8 mouse cellular contexts compared by ENCODE assay signal in genomic region chr2:119758844-119759835, GRCm38 (mm10). TPM values are rescaled to one million over a fixed set of nuclear protein-coding genes. Genes with fewer than 3 reads are reported as not detected.
DNase-seq lines count a peak whose midpoint lies in the region; ATAC-seq and TF ChIP-seq lines count a peak whose summit lies in the region.

No protein-coding gene starts in this region.

- H3K9ac ChIP-seq in heart, embryonic 11.5 days (ENCODE audit: low read depth, low read length), result no peak overlapping the region
- no peak overlapping the region for H3K9ac ChIP-seq in hindbrain, embryonic 11.5 days (ENCODE audit: low read depth, low read length)

- H3K36me3 ChIP-seq in heart, embryonic 11.5 days (ENCODE audit: control insufficient read depth, insufficient read depth, low read length), result no peaks in the 10 kb centered on the region
- 0 out of 2 replicates have a peak, but pooled peaks cover 2% of the 10 kb centered on the region for H3K36me3 ChIP-seq in hindbrain, embryonic 11.5 days (ENCODE audit: control insufficient read depth, insufficient read depth, low read length)
- H3K36me3 ChIP-seq in thymus, adult 2 months (ENCODE audit: control insufficient read depth, insufficient read depth, low read length), result no peaks in the 10 kb centered on the region

- H3K4me2 ChIP-seq in heart, embryonic 11.5 days, result peak overlapping the region; percentile 100
- H3K4me2 ChIP-seq in hindbrain, embryonic 11.5 days (replicated peaks; ENCODE audit: low read depth, low read length), result peak overlapping the region; percentile 98

- no peaks in the 10 kb centered on the region; the same call in 1 of the 2 replicates for H3K4me1 ChIP-seq in heart, embryonic 11.5 days (ENCODE audit: control insufficient read depth, insufficient read depth, low read length)
- peaks cover 10% of the 10 kb centered on the region; the same call in 1 of the 2 replicates for H3K4me1 ChIP-seq in hindbrain, embryonic 11.5 days (replicated peaks; ENCODE audit: control insufficient read depth, insufficient read depth, low read length)
- peaks cover 16% of the 10 kb centered on the region for H3K4me1 ChIP-seq in thymus, adult 2 months (replicated peaks; ENCODE audit: control insufficient read depth, insufficient read depth, low read length)

- no peaks in the 10 kb centered on the region for H3K9me3 ChIP-seq in heart, embryonic 11.5 days (replicated peaks; ENCODE audit: control insufficient read depth, low read length)
- no peaks in the 10 kb centered on the region for H3K9me3 ChIP-seq in hindbrain, embryonic 11.5 days (ENCODE audit: control insufficient read depth, low read length)

- TF ChIP-seq POLR2A in thymus, adult 2 months (IDR thresholded peaks at IDR 0.05; ENCODE audit: control insufficient read depth, extremely low read depth, insufficient read depth, low read length, poor library complexity), result no peak

- TF ChIP-seq CTCF in thymus, adult 2 months (IDR thresholded peaks at IDR 0.05; ENCODE audit: borderline replicate concordance, control insufficient read depth, extremely low read depth, insufficient read depth, low read length, poor library complexity), result no peak

- peaks cover 56% of the 10 kb centered on the region for H3K27me3 ChIP-seq in heart, embryonic 11.5 days (ENCODE audit: control insufficient read depth, insufficient read depth, low read length)
- peaks cover 44% of the 10 kb centered on the region for H3K27me3 ChIP-seq in hindbrain, embryonic 11.5 days (ENCODE audit: control insufficient read depth, insufficient read depth, low read length)
- H3K27me3 ChIP-seq in thymus, adult 2 months (ENCODE audit: control insufficient read depth, insufficient read depth, low read length), result peaks cover 20% of the 10 kb centered on the region

- intact Hi-C loops in heart, postnatal 10 days (cut with DNase I), result no loop called here

- no peak for ATAC-seq in heart, embryonic 11.5 days (replicated peaks; ENCODE audit: insufficient number of reproducible peaks, low FRiP score, low TSS enrichment)
- ATAC-seq in hindbrain, embryonic 11.5 days (ENCODE audit: low FRiP score), result no peak
- ATAC-seq in megakaryocyte-erythroid progenitor cell, adult 5-6 weeks (replicated peaks; ENCODE audit: low FRiP score, low TSS enrichment, poor library complexity, severe bottlenecking), result peak; percentile 43
- no peak for ATAC-seq in activated CD4-positive, CD25-positive, alpha-beta regulatory T cell, adult 4 months
- no peak; the same call in 1 of the 2 replicates for ATAC-seq in monocyte, adult 5-6 weeks (replicated peaks; ENCODE audit: insufficient number of reproducible peaks, low FRiP score, low TSS enrichment, poor library complexity, severe bottlenecking)

- WGBS in heart, embryonic 11.5 days (ENCODE audit: insufficient replicate concordance), result 5% methylated on average over 44 of the region's 44 CpGs
- WGBS in hindbrain, embryonic 11.5 days, result 6% methylated on average over 43 of the region's 44 CpGs
- 8% methylated on average over 44 of the region's 44 CpGs for WGBS in thymus, adult 2 months

- H3K27ac ChIP-seq in heart, embryonic 11.5 days (ENCODE audit: low read depth, low read length), result no peak overlapping the region
- no peak overlapping the region for H3K27ac ChIP-seq in hindbrain, embryonic 11.5 days (ENCODE audit: low read depth, low read length)
- no peak overlapping the region for H3K27ac ChIP-seq in thymus, adult 2 months (ENCODE audit: control insufficient read depth, insufficient read depth, low read length)

- peak overlapping the region; percentile 70 for H3K4me3 ChIP-seq in heart, embryonic 11.5 days (ENCODE audit: low read depth, low read length)
- peak overlapping the region; percentile 64 for H3K4me3 ChIP-seq in hindbrain, embryonic 11.5 days (ENCODE audit: low read depth, low read length)
- H3K4me3 ChIP-seq in thymus, adult 2 months (ENCODE audit: control insufficient read depth, insufficient read depth, low read length), result peak overlapping the region; percentile 48

- no peak for DNase-seq in heart, postnatal 10 days
- peak; percentile 62 for DNase-seq in ZHBTc4 (ENCODE audit: low read depth, low spot score)
- DNase-seq in hindbrain, embryonic 11.5 days (ENCODE audit: low spot score), result no peak
- DNase-seq in thymus, adult 2 months, result peak; percentile 57

RNA-seq across cellular contexts. Expression of gene Ltk, which starts 1.1 kb away (rescaled TPM):
- 0.07 TPM in 1 of 2 replicates, not detected in the other for polyA plus RNA-seq in heart, embryonic 11.5 days (2014; fragmentation: Nextera tagmentation; extraction: Ambion mirVana)
- under 1 TPM in 1 of 2 experiments, not detected in 1; 0.15 TPM for total RNA-seq in heart, postnatal 10 days (2021)
- 0.08 and 0.46 TPM in 2 replicates for polyA plus RNA-seq in hindbrain, embryonic 11.5 days (2014; fragmentation: Nextera tagmentation; extraction: Ambion mirVana)
- not detected in 2 replicates for total RNA-seq in megakaryocyte-erythroid progenitor cell, adult 5-6 weeks (2014; fragmentation: Nextera tagmentation)
- total RNA-seq in megakaryocyte-erythroid progenitor cell, adult 5-6 weeks (2017), result not detected in 2 replicates
- polyA plus RNA-seq in thymus, adult 2 months (2012; rRNA removed), result 11.5 and 13.0 TPM in 2 replicates
- polyA plus RNA-seq in activated CD4-positive, CD25-positive, alpha-beta regulatory T cell, adult 4 months (2017; shearing (Covaris generic)), result not detected
- total RNA-seq in monocyte, adult 5-6 weeks (2017), result 0.21 to 0.87 TPM in 2 of 3 replicates, not detected in the other

RNA-seq across cellular contexts. Expression of gene Itpka, which starts 17.0 kb away (rescaled TPM):
- 1.9 and 2.2 TPM in 2 replicates for polyA plus RNA-seq in heart, embryonic 11.5 days (2014; fragmentation: Nextera tagmentation; extraction: Ambion mirVana)
- 1 to 10 TPM in 1 of 2 experiments, under 1 TPM in 1; 0.74 to 1.5 TPM for total RNA-seq in heart, postnatal 10 days (2021)
- polyA plus RNA-seq in hindbrain, embryonic 11.5 days (2014; fragmentation: Nextera tagmentation; extraction: Ambion mirVana), result 0.60 and 0.89 TPM in 2 replicates
- not detected in 2 replicates for total RNA-seq in megakaryocyte-erythroid progenitor cell, adult 5-6 weeks (2014; fragmentation: Nextera tagmentation)
- not detected in 2 replicates for total RNA-seq in megakaryocyte-erythroid progenitor cell, adult 5-6 weeks (2017)
- polyA plus RNA-seq in thymus, adult 2 months (2012; rRNA removed), result 4.8 and 4.9 TPM in 2 replicates
- polyA plus RNA-seq in activated CD4-positive, CD25-positive, alpha-beta regulatory T cell, adult 4 months (2017; shearing (Covaris generic)), result under 1 TPM in 1 of 2 experiments, not detected in 1; 0.61 TPM
- total RNA-seq in monocyte, adult 5-6 weeks (2017), result 0.32 TPM in 1 of 3 replicates, not detected in the others

RNA-seq across cellular contexts. Expression of gene Rpap1, which starts 28.2 kb away (rescaled TPM):
- 16.2 and 17.4 TPM in 2 replicates for polyA plus RNA-seq in heart, embryonic 11.5 days (2014; fragmentation: Nextera tagmentation; extraction: Ambion mirVana)
- 10 to 100 TPM; 13.7 to 14.4 TPM for total RNA-seq in heart, postnatal 10 days (2021)
- polyA plus RNA-seq in hindbrain, embryonic 11.5 days (2014; fragmentation: Nextera tagmentation; extraction: Ambion mirVana), result 19.0 and 19.9 TPM in 2 replicates
- 22.5 and 24.4 TPM in 2 replicates for total RNA-seq in megakaryocyte-erythroid progenitor cell, adult 5-6 weeks (2014; fragmentation: Nextera tagmentation)
- total RNA-seq in megakaryocyte-erythroid progenitor cell, adult 5-6 weeks (2017), result 5.0 and 9.1 TPM in 2 replicates
- polyA plus RNA-seq in thymus, adult 2 months (2012; rRNA removed), result 54.6 and 64.4 TPM in 2 replicates
- 10 to 100 TPM in 1 of 2 experiments, 1 to 10 TPM in 1; 10.0 to 18.1 TPM for polyA plus RNA-seq in activated CD4-positive, CD25-positive, alpha-beta regulatory T cell, adult 4 months (2017; shearing (Covaris generic))
- 5.3 to 13.1 TPM (median 8.3 TPM) in 3 replicates for total RNA-seq in monocyte, adult 5-6 weeks (2017)

RNA-seq across cellular contexts. Expression of gene Tyro3, which starts 38.4 kb away (rescaled TPM):
- polyA plus RNA-seq in heart, embryonic 11.5 days (2014; fragmentation: Nextera tagmentation; extraction: Ambion mirVana), result 7.3 and 8.4 TPM in 2 replicates
- total RNA-seq in heart, postnatal 10 days (2021), result 1 to 10 TPM; 5.0 to 6.6 TPM
- 16.6 and 17.5 TPM in 2 replicates for polyA plus RNA-seq in hindbrain, embryonic 11.5 days (2014; fragmentation: Nextera tagmentation; extraction: Ambion mirVana)
- total RNA-seq in megakaryocyte-erythroid progenitor cell, adult 5-6 weeks (2014; fragmentation: Nextera tagmentation), result 0.45 TPM in 1 of 2 replicates, not detected in the other
- not detected in 2 replicates for total RNA-seq in megakaryocyte-erythroid progenitor cell, adult 5-6 weeks (2017)
- 6.5 and 7.1 TPM in 2 replicates for polyA plus RNA-seq in thymus, adult 2 months (2012; rRNA removed)
- 1 to 10 TPM; 1.6 to 3.2 TPM for polyA plus RNA-seq in activated CD4-positive, CD25-positive, alpha-beta regulatory T cell, adult 4 months (2017; shearing (Covaris generic))
- total RNA-seq in monocyte, adult 5-6 weeks (2017), result 0.67 to 1.9 TPM in 2 of 3 replicates, not detected in the other

Comparison
In these comparisons a context has a peak if more than half of its experiments do, and no peak if none do; other contexts are left out.
1. DNase-seq: peak in ZHBTc4 (single experiment) and thymus, adult 2 months (single experiment); none in heart, postnatal 10 days (0 of 2) and hindbrain, embryonic 11.5 days (single experiment).
2. Peak in every context shown above with its lines, with median percentiles within 50 percentile points of each other: H3K4me3 ChIP-seq.